Mouse (Mus musculus) T-cell, adult 2 months (primary cell): ENCODE data around the gene Ccn1.

Experiments used
- DNase-seq: peaks from one replicate; pipeline ENCODE4 v3.0.0; 2022; ENCODE audit warnings: low spot score

The Ccn1 gene

GRCm38 (mm10) chr3:145649852-145650202 is at the start of gene Ccn1:
TSS of gene Ccn1 (minus strand) at chr3:145649981.
- DNase-seq, result no peak

- no peak for DNase-seq
Measured at GRCm38 (mm10) chr3:145693361-145693760, 43.6 kb upstream of the Ccn1 start.

GRCm38 (mm10) chr3:145692037-145692436 is 42.3 kb upstream of the Ccn1 start:
- DNase-seq, result no peak

- DNase-seq, result no peak
Measured at GRCm38 (mm10) chr3:145691415-145691814, 41.6 kb upstream of the Ccn1 start.

- no peak for DNase-seq
Measured at GRCm38 (mm10) chr3:145689271-145689670, 39.5 kb upstream of the Ccn1 start.

- DNase-seq, result no peak
Measured at GRCm38 (mm10) chr3:145687836-145688235, 38.1 kb upstream of the Ccn1 start.

- no peak for DNase-seq
Measured at GRCm38 (mm10) chr3:145684604-145685441, 35.0 kb upstream of the Ccn1 start.

GRCm38 (mm10) chr3:145684201-145684600 is 34.4 kb upstream of the Ccn1 start:
- no peak for DNase-seq

GRCm38 (mm10) chr3:145681348-145681935 is 31.7 kb upstream of the Ccn1 start:
- DNase-seq, result no peak

- no peak for DNase-seq
Measured at GRCm38 (mm10) chr3:145680686-145681085, 30.9 kb upstream of the Ccn1 start.

- no peak for DNase-seq
Measured at GRCm38 (mm10) chr3:145676212-145676611, 26.4 kb upstream of the Ccn1 start.

GRCm38 (mm10) chr3:145674815-145675214 is 25.0 kb upstream of the Ccn1 start:
- DNase-seq, result no peak

GRCm38 (mm10) chr3:145666383-145666782 is 16.6 kb upstream of the Ccn1 start:
- DNase-seq, result no peak

GRCm38 (mm10) chr3:145656993-145657713 is 7.4 kb upstream of the Ccn1 start:
- DNase-seq, result no peak

GRCm38 (mm10) chr3:145654944-145655343 is 5.2 kb upstream of the Ccn1 start:
- no peak for DNase-seq

GRCm38 (mm10) chr3:145654028-145654427 is 4.2 kb upstream of the Ccn1 start:
- no peak for DNase-seq

GRCm38 (mm10) chr3:145653191-145653940 is 3.6 kb upstream of the Ccn1 start:
- no peak for DNase-seq

- no peak for DNase-seq
Measured at GRCm38 (mm10) chr3:145652322-145653131, 2.7 kb upstream of the Ccn1 start.

GRCm38 (mm10) chr3:145651978-145652321 is 2.2 kb upstream of the Ccn1 start:
- no peak for DNase-seq

GRCm38 (mm10) chr3:145651029-145651977 is 1.5 kb upstream of the Ccn1 start:
- DNase-seq, result no peak
